Mouse (Mus musculus) midbrain, embryonic 13.5 days (tissue): Measurements from ENCODE around the gene Prkacb. TPM values are rescaled to one million over a fixed set of nuclear protein-coding genes. Genes with fewer than 3 reads are reported as not detected.

Experiments
- ATAC-seq: fragments of 200-750 bp; cut with Nextera tagmentation; 2 replicates; pipeline ENCODE4 v1.8.0; 2017; ENCODE audit warnings: mild to moderate bottlenecking, moderate TSS enrichment, moderate library complexity
- H3K27ac ChIP-seq: fragments of 300-500 bp; sonication (generic); 2 replicates; pipeline ENCODE4 v1.5.1; 2015; ENCODE audit warnings: inconsistent platforms, mild to moderate bottlenecking, moderate library complexity
- H3K27me3 ChIP-seq: fragments of 300-500 bp; sonication (generic); 2 replicates; pipeline ENCODE4 v1.6.1; 2015; ENCODE audit warnings: mild to moderate bottlenecking, inconsistent platforms
- H3K36me3 ChIP-seq: fragments of 300-500 bp; sonication (generic); 2 replicates; pipeline ENCODE4 v1.6.1; 2015; ENCODE audit warnings: mild to moderate bottlenecking, inconsistent platforms
- H3K4me1 ChIP-seq: fragments of 300-500 bp; sonication (generic); replicated peaks from 2 replicates; pipeline ENCODE4 v1.6.1; 2015; ENCODE audit warnings: inconsistent platforms
- H3K4me2 ChIP-seq: fragments of 300-500 bp; sonication (generic); replicated peaks from 2 replicates; pipeline ENCODE4 v1.6.1; 2015; ENCODE audit warnings: moderate library complexity, mild to moderate bottlenecking, inconsistent platforms
- H3K4me3 ChIP-seq: fragments of 300-500 bp; sonication (generic); replicated peaks from 2 replicates; pipeline ENCODE4 v1.5.1; 2015; ENCODE audit warnings: mild to moderate bottlenecking, inconsistent platforms
- H3K9ac ChIP-seq: fragments of 300-500 bp; sonication (generic); replicated peaks from 2 replicates; pipeline ENCODE4 v1.6.1; 2015; ENCODE audit warnings: mild to moderate bottlenecking, inconsistent platforms
- H3K9me3 ChIP-seq: fragments of 300-500 bp; sonication (generic); 2 replicates; pipeline ENCODE4 v1.6.1; 2016; ENCODE audit warnings: mild to moderate bottlenecking, inconsistent platforms
- WGBS: fragments of 180-500 bp; shearing (Covaris S2); methylation state at CpG from one replicate; pipeline ENCODE4 v1.1.7; 2015; 5-methylcytosine and 5-hydroxymethylcytosine counted together
- polyA plus RNA-seq: library from polyadenylated mRNA; unstranded; fragments of >200 nt; fragmentation: Nextera tagmentation; extraction: Ambion mirVana; gene quantifications from 2 replicates; pipeline ENCODE4 v1.2.1, GENCODE M21; 2015

Gene Prkacb
- polyA plus RNA-seq: 119 and 126 TPM in 2 replicates

DNA sequence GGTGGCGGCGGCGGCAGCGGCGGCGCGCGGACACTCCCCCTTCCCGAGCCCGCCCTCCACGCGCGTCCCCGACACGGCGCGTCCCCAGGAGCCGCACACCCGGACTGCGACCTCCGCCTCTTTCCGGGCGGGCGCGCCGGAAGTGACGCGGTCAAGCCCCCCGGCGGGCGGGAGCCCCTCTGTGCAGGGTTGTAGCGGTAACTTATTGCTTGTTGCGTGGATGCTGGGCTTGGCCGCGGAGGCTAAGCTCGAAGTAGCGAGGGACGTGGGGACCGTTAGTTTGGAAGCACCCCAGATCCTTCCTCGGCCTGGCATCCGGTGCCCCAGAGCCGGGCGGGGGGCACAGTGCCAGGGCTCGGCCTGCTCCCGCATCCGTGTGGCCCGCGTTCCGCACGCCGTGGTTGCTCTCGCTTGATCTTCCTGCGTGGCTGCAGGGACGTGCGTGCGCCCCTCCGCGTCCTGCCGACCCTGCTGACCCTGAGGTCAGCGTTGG, at the start of gene Prkacb:
TSS of gene Prkacb (minus strand) at position 90 of the 493 bp plus-strand sequence.
- Histone ChIP-seq H3K9me3 (no peaks in the 10 kb centered on the region), H3K4me1 (peaks cover 19% of the 10 kb centered on the region), H3K9ac (peak within 1 kb of the TSS; percentile 98), H3K4me3 (peak within 1 kb of the TSS; percentile 99), H3K27ac (peak within 1 kb of the TSS; percentile 94), H3K36me3 (no peaks in the 10 kb centered on the region), H3K27me3 (no peaks in the 10 kb centered on the region), H3K4me2 (peak within 1 kb of the TSS; percentile 84)
- under 1% methylated on average over 52 of the region's 60 CpGs for WGBS
- peak; percentile 97 for ATAC-seq

DNA sequence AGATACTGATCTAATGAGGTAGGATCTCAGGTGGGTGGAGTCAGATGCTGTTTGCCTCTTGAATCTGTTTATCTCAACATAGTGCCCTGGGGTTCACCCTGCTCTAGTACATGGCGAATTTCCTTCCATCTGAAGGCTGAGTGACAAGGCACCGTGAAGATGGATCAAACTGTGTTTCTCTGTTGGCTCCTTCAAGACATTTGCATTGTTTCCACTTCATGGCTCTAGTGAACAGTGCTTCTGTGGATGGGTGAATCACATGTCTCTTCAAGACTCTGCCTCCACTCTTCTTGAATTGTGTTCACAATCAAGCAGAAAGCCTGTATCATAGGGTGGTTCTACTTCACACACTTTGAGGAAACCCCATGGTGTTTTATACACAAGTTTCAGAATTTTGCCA, 47.5 kb upstream of the Prkacb start:
- Histone ChIP-seq H3K4me3 (no peak overlapping the region), H3K4me2 (no peak overlapping the region), H3K4me1 (no peaks in the 10 kb centered on the region), H3K27me3 (no peaks in the 10 kb centered on the region), H3K36me3 (no peaks in the 10 kb centered on the region), H3K9me3 (no peaks in the 10 kb centered on the region), H3K27ac (no peak overlapping the region), H3K9ac (no peak overlapping the region)
- ATAC-seq: no peak
- 82% methylated on average over 2 of the region's 2 CpGs for WGBS

DNA sequence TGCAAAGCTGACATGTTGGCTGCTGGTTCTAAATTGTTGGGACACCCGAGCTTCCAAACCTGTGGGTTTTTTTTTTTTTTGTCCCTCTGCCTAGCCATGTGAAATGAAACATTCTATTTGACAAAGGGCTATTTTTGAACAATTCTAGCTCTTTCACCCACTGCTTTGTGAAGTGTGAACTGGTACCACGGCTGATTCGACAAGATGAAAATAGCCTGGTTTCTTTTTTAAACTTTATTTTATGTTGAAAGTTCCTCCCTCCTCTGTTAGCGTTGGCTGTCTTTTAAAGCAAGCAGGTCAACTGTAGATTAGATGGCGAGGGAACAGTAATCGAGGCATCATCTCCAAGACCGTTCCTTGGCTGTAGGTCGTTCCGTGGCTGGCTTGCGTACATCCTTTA, 44.6 kb upstream of the Prkacb start:
- Histone ChIP-seq H3K36me3 (no peaks in the 10 kb centered on the region), H3K9me3 (no peaks in the 10 kb centered on the region), H3K4me2 (no peak overlapping the region), H3K4me1 (peaks cover 22% of the 10 kb centered on the region), H3K4me3 (no peak overlapping the region), H3K27ac (no peak overlapping the region), H3K27me3 (no peaks in the 10 kb centered on the region), H3K9ac (no peak overlapping the region)
- no peak for ATAC-seq
- WGBS: 75% methylated on average over 10 of the region's 10 CpGs

DNA sequence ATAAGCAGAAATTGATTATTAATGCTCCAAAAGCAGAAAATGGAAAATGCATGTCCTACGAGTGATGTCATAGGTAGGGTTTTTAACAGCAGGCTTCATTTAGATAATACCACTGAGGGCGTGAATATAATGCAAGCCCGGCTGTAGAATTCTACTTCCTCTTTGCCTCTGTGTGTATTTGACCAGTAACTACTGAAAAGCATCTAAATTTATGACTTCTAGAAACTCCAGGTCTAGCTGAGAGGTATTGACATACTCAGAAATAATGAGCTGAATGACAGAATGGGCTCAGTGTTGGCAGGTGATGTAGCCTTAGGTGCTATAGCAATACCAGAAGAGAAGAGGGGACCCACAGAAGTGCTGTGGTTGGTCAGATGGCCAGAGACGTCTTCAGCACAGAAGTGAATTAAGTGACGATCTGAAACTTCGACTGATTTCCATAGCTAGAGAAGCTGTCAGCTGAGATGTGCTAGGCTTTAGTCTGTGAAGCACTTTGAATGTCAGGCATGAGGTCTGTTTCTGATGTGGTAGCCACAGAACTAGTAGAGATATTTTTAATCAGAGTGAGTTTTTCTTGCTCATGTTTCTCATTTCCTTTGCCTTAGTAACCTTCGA, 41.8 kb upstream of the Prkacb start:
- Histone ChIP-seq H3K4me3 (no peak overlapping the region), H3K27me3 (no peaks in the 10 kb centered on the region), H3K4me1 (peaks cover 28% of the 10 kb centered on the region), H3K36me3 (no peaks in the 10 kb centered on the region), H3K27ac (no peak overlapping the region), H3K9ac (no peak overlapping the region), H3K9me3 (no peaks in the 10 kb centered on the region), H3K4me2 (no peak overlapping the region; the same call in 1 of the 2 replicates)
- no peak for ATAC-seq
- WGBS: 77% methylated on average over 7 of the region's 7 CpGs

DNA sequence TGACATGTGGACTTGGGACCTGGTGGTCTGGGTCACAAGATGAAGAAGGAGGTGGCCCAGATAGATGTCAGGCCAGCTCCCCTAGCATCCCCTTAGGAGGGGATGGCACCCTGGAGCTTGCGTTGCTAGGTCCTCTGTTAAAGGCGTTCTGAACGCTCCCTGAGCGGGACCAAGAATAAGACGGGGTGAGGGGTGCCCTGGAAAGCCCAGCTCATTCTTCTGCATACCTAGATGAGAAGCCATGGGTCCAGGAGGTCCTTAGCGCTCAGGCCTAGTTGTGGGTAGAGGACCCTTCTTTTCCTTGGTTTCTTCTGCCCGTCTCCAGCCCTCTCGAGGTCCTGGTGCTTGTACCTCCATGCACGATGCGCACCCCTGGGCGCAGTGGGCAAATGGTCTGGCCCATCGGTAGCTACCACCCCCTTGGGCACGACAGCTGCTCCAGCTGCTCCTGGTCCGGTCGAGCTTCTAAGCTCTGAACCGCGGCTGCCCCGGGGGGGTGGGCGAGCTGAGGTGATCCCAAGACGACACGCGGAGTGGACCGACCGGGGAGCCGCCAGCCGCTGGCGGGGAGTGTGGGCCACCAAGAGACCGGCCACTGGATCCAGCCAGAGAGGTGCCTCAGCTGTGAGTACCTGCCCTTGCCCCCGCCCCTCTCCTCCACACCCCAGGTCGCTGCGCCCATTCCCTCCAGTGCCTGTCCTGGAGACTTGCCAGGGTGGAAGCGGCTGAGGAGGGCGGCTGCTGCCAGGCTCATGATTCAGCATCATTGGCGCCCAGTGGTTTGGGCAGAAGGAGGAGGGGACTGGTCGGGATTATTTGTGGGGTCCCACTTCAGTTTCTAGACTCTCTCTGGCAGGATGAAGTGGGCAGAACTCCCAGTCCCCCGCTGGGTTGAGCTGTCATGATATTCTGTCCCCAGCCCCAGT, 39.4 kb upstream of the Prkacb start, which contains the start of gene Ttll7:
TSS of gene Ttll7 (plus strand) at position 402 of the 926 bp plus-strand sequence.
- Histone ChIP-seq H3K9ac (peak within 1 kb of the TSS; percentile 83), H3K27ac (peak within 1 kb of the TSS; percentile 78), H3K4me3 (peak within 1 kb of the TSS; percentile 82), H3K27me3 (no peaks in the 10 kb centered on the region), H3K4me2 (peak within 1 kb of the TSS; percentile 75), H3K4me1 (peaks cover 28% of the 10 kb centered on the region), H3K36me3 (no peaks in the 10 kb centered on the region), H3K9me3 (no peaks in the 10 kb centered on the region)
- peak; percentile 97 for ATAC-seq
- WGBS: under 1% methylated on average over 34 of the region's 36 CpGs

DNA sequence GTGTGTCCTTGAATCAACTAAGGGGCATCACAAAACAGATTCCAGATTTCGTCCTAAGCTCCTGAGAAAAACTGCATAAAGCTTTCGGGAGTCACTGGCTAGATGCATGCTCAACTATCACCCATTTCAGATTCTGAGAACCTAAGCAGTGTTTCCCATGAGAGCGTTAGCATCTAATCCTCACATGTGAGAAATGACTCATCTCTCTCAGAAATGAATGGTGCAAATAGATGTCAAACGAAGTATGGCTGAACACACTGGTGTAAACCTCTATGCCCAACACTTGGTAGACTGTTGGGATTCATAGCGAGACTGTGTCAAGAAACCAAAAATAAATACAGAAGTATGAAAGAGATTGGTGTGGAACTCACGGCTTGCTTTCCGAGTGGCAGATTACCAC, 36.6 kb upstream of the Prkacb start:
- Histone ChIP-seq H3K27me3 (no peaks in the 10 kb centered on the region), H3K4me1 (peaks cover 24% of the 10 kb centered on the region), H3K4me2 (no peak overlapping the region), H3K4me3 (no peak overlapping the region), H3K27ac (no peak overlapping the region), H3K9ac (no peak overlapping the region), H3K36me3 (no peaks in the 10 kb centered on the region), H3K9me3 (no peaks in the 10 kb centered on the region)
- no peak for ATAC-seq
- 90% methylated on average over 7 of the region's 7 CpGs for WGBS

DNA sequence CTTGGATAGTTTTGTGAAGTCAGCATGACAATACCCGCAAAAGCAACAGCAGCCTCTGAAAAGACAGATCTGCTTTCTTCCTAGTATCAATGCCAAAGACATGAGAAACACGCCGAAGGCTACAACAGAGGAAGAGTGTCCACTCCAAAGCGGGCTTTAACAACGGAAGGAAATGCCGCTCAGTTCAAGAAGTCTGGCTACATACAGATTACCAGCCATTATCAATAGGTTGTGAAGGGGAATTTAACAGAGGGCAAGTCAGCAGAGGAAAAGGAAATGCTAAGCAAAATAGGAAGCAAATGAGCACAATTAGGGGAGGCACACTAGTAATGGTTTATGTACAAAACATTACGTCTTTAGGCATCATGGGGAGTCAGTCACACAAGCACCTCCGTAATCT, 35.3 kb upstream of the Prkacb start:
- Histone ChIP-seq H3K27ac (no peak overlapping the region), H3K27me3 (no peaks in the 10 kb centered on the region), H3K4me3 (no peak overlapping the region), H3K9ac (no peak overlapping the region), H3K4me2 (no peak overlapping the region), H3K4me1 (peaks cover 12% of the 10 kb centered on the region), H3K9me3 (no peaks in the 10 kb centered on the region), H3K36me3 (no peaks in the 10 kb centered on the region)
- WGBS: 90% methylated on average over 8 of the region's 8 CpGs
- ATAC-seq: no peak

DNA sequence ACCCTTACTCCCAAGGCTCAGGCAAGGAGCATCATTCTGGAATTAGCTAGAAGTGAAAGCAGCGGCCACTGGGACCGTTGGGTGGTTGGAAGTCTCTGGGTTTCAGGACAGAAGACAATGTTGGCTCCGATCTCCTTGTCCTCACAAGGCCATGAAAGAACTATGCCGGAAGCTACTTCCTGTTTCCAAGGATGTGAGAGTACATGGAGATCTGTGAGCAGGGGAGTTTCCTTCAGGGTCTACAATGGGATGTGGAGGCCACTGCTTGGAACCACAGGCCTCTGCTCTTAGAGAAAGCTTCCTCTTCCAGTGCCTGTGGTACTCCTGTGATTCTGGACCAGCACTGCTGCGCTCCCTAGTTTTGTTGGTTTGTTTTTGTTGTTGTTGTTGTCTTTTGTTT, 33.4 kb upstream of the Prkacb start:
- Histone ChIP-seq H3K36me3 (no peaks in the 10 kb centered on the region), H3K9ac (no peak overlapping the region), H3K4me2 (no peak overlapping the region), H3K4me1 (no peaks in the 10 kb centered on the region), H3K27ac (no peak overlapping the region), H3K9me3 (no peaks in the 10 kb centered on the region), H3K4me3 (no peak overlapping the region), H3K27me3 (no peaks in the 10 kb centered on the region)
- 95% methylated on average over 5 of the region's 5 CpGs for WGBS
- no peak for ATAC-seq

DNA sequence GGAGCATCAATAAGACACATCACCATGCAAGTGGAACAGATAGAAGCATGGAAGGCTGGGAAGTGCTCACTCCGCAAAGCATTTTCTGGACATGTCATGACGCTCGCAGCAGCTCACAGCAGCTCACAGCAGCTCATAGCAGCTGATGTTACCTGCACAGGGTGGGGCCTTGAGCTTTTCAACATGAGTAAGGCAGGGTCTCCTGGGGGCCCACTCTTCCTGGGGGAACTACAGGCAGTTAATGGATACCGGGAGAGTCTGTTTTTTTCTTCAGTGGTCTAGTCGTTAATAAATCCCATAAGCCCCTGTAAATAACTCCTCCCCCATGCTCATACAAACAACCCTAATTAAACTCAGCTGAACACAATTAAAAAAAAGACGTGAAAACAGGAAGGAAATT, 30.7 kb upstream of the Prkacb start:
- Histone ChIP-seq H3K4me2 (no peak overlapping the region), H3K9me3 (no peaks in the 10 kb centered on the region), H3K9ac (no peak overlapping the region), H3K27me3 (no peaks in the 10 kb centered on the region), H3K27ac (no peak overlapping the region), H3K36me3 (no peaks in the 10 kb centered on the region), H3K4me3 (no peak overlapping the region), H3K4me1 (no peaks in the 10 kb centered on the region)
- WGBS: 69% methylated on average over 6 of the region's 6 CpGs
- ATAC-seq: no peak

DNA sequence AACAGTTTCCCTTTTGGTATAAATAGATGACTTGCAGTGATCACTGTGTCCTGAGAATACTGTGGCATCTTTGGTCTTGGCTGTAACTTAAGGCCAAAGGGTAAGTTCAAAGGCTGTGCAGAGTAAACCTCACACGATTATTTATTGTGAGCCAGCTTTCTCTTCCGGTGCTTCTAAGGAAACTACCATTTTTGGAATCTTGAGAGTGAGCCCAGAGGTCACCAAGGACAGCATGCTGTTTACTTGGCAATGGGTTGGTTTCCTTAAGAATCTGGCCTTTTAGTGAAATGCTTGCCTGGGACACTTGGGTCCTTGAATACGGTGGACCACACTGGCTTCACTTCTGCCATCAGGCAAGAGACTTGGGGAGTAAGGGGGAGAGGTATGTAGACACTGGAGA, 30.0 kb upstream of the Prkacb start:
- Histone ChIP-seq H3K27me3 (no peaks in the 10 kb centered on the region), H3K9ac (no peak overlapping the region), H3K4me2 (no peak overlapping the region), H3K27ac (no peak overlapping the region), H3K9me3 (no peaks in the 10 kb centered on the region), H3K4me1 (no peaks in the 10 kb centered on the region), H3K36me3 (no peaks in the 10 kb centered on the region), H3K4me3 (no peak overlapping the region)
- no peak for ATAC-seq
- WGBS: 73% methylated on average over 3 of the region's 3 CpGs

DNA sequence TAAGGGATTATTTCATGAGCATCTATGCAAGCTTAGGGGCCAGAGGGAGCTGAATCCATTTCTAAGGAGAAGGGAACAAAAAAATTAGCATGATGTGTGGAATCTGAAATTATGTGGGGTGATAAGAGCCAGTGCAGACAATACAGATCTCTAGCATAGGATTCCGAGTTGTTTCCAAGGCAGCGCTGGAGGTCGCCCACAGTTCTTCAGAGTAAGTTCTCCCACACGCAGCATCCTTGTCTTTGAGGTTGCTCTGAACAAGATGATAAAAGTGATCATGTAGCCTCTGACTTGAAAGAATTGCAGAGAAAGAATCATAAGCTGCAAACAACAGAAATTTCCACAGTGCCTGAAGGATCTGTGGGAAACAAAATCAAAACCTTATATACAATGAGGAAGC, 7.9 kb upstream of the Prkacb start:
- 90% methylated on average over 4 of the region's 4 CpGs for WGBS

DNA sequence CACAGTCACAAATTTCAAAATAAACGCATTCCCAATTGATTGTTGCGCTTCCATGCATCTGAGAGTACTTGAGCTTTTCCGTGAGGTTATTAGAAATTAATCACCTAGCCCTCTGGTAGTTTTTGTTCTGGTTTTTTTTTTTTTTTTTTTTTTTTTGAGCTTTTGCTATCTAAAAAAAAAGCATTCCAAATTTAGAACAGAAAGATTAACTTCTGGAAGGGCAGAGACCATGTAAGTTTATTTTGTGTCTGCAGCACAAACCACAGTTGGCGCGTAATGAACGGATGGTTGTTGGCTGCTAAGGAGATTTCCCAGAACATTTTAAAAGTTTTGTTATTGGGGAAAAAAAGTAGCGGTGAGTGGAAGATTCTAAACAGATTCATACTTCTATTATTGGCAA, 834 bp upstream of the Prkacb start:
- peak overlapping the region; percentile 99 for H3K4me3 ChIP-seq
- H3K9me3 ChIP-seq: no peaks in the 10 kb centered on the region
- no peaks in the 10 kb centered on the region for H3K36me3 ChIP-seq
- H3K4me1 ChIP-seq: peaks cover 19% of the 10 kb centered on the region
- H3K27ac ChIP-seq: no peak overlapping the region
- ATAC-seq: no peak
- WGBS: 62% methylated on average over 7 of the region's 7 CpGs
- H3K4me2 ChIP-seq: peak overlapping the region; percentile 84
- peak overlapping the region; percentile 98 for H3K9ac ChIP-seq
- no peaks in the 10 kb centered on the region for H3K27me3 ChIP-seq

More for the DNA sequence above, 7.9 kb upstream of the Prkacb start:
- no peaks in the 10 kb centered on the region for H3K4me1 ChIP-seq
- no peaks in the 10 kb centered on the region for H3K9me3 ChIP-seq
- no peaks in the 10 kb centered on the region for H3K36me3 ChIP-seq
- no peak overlapping the region for H3K9ac ChIP-seq
- no peak overlapping the region for H3K27ac ChIP-seq
- H3K4me2 ChIP-seq: no peak overlapping the region
- H3K27me3 ChIP-seq: 0 out of 2 replicates have a peak, but pooled peaks cover 5% of the 10 kb centered on the region
- H3K4me3 ChIP-seq: no peak overlapping the region
- ATAC-seq: no peak
